Mouse (Mus musculus) adipocyte (in vitro differentiated cells): Measurements from ENCODE around the gene Invs.

Source experiments
- DNase-seq: peaks from one replicate; pipeline ENCODE4 v3.0.0-alpha.2; 2016; ENCODE audit warnings: low spot score

The Invs gene

DNA sequence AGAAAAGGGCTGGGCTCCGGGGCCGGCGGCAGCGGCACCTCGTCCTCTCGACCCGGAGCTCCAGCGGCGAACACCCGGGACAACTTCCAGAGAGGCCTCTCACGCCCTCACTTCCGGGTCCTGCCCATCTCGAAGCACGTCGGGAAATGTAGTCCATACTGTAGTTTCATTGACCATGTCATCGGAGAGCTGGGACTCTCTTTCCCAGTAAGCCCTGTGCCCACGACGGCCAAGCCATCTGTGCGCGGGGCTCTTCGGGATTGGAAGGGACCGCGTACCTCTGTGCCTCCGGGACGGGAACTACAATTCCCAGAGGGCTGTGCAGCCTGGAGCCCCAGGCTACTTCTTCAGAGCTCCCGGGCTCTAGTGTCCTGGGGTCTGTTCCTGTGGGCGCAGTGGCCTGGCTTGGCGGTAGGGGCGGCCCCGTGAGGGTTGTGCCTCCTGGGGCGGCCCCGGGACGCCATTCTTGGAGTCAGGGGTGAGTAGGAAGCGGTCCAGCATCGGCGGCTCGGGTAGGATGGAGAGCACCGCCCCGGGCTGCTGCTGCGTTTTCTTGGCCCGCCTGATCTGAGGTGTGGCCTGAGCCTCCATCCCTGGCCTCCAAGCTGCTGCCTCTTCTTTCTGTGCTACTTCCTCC lies at the start of gene Invs, which contains the start of gene Erp44:
Gene Invs (plus strand): TSS at position 263 of the 637 bp plus-strand sequence.
Gene Erp44 (minus strand): TSS at position 61 of the 637 bp plus-strand sequence.
- DNase-seq: peak; percentile 98

DNA sequence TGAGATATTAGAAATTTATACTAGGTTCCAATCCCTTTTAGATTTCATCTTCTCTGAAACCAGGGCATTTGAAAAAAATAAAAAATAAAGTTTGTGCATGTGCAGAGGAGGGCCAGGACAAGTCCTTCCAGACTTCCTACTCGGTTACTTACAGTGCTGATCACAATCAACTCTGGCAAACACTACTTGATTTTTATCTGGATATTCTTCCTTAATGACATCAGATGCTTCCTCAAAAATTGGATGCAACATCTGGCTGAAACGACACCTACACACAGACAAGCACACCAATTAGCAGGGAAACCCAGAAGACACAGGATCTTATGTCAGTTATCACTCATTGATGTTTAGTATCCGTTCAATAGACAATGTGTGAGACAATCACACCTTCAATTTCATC lies 42.8 kb upstream of the Invs start:
- no peak for DNase-seq

DNA sequence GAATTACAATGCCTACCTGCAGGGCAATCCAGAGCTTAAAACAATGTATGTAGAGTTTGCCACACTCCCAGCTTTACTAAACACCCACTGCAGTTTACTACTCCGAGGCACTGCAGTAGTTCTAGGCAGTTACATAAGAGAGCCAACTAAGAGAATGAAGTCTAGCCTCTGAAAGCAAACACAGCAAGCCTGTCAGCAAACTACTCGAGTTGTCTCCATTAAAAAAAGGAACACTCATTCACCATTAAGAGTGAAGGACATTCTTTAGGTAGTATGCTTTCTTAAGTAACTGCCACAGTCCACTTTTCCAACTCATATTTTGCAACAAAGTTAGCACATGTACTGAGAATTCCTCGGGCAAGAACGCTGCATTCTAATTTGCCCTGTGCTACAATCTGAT lies 40.5 kb upstream of the Invs start:
- DNase-seq: no peak

DNA sequence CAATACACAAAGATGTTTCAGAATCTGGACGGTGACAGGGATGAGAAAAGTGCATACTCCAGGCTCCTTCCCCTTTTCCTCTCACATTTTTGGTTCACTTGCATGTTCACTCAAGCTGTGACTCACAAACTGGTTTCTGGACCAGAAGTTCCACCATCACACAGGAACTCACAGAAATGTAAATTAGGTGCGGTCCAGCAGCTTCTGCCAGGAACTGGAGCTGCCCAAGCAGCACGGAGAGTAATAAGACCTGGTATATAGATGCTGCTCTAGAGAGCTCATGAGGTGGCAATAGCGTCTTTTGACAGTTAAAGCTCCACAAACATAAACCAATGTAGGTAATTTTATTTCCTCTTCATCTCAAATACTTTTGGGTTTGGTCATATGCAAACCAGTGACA lies 37.1 kb upstream of the Invs start:
- no peak for DNase-seq

DNA sequence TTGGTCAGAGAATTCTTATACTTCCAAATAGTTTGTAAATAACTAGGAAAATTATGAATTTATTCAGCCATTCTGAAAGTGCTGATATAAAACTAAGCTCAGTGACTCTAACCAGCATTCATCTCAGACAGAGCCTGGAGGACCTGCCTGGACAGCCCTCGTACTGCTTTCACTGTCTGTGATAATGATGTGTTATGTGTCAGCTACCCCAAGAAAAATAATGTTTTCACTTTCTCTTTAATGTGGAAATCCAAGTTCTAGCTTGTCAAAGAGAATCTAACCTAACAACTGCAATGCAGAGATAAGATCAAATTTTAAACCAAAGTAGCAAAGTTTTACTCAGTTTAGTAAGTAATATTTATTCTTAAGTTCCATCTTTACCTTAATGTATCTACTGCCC lies 35.8 kb upstream of the Invs start:
- no peak for DNase-seq

DNA sequence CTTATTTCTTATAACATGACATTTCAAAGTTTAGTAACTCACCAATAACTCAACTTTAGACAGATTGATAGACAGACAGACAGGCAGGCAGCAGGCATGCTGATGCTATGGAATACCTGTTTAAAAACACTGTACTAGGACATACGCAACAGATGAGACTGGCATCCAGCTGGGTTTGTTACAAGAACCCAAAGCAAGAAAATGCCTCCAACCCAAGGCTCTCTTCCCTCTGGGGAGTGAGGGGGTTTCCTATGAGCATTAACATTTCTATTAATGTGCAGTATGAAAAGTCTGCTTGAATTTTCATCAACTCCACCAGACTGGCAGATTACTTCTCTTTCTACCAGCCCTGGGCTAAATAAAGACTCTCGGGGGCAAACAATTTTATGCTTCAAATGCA lies 35.3 kb upstream of the Invs start:
- DNase-seq: no peak

DNA sequence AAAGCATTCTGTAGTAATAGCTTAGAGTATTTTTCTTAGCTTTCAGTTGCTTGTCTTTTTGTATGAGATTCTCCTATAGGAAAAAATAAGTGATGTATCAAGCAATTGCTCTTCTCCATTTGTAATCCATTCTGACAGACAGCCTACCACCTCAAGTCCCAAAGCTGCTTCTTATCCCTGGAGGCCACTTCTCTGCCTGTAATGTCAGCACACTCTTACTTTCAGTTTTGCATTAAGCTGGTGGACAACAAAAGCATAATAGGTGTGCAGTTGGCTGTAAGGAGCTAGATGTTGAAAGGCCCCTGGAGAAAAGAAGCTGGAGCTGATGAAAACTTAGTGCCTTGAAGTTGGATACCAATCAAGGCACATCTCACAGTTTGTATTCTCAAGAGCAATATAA lies 26.3 kb upstream of the Invs start:
- peak; percentile 9 for DNase-seq

DNA sequence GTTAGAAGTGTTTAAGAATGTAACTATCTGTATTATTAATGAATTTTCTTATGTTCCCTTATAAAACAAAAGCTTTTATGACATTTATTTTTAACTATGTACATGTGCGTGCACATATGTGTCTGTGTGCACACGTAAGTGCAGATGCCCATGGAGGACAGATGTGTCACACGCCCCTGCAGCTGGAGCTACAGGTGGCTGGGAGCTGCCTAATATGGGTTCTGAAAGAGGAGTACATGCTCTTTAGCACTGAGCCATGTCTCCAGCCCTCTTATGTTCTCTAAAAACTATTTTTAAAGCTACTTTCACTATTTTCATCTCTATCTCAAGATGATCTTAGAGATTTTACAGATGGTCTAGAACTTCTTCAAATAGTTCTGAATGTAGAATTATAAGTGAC lies 21.5 kb upstream of the Invs start:
- no peak for DNase-seq

DNA sequence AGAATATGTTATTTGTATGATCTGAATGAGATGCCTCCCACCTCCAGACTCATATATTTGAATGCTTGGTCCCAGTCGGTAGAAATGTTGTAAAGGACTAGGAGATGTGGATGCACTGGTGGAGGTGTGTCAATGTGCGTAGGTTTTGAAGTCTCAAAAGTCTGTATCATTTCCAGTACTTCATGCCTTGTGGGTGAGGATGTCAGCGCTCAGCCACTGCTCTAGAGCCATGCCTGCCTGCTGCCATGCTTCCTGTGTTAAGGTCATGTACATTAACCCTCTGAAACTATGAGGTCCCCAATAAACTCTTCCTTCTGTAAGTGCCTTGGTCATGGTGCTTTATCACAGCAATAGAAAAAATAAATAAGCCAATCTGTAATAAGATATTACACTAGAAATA lies 11.9 kb upstream of the Invs start:
- DNase-seq: no peak

DNA sequence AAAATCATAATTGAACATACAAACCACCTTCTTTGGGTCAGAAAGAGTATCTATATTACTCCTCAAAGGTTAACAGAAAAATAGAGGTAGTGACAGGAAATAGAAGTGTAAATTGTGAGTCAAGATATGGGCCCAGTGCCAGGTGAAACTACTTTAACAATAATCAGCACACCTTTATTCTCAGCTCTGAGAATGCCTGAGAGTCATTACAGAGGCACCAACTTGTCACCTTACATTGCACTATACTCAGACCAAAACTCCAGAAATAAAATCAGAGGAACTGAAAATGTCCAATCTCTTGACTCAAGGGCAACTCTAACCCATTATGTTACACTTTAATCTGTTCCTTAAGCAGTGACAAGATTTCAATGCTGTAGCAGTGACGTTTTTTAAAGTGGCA lies 11.4 kb upstream of the Invs start:
- DNase-seq: no peak

DNA sequence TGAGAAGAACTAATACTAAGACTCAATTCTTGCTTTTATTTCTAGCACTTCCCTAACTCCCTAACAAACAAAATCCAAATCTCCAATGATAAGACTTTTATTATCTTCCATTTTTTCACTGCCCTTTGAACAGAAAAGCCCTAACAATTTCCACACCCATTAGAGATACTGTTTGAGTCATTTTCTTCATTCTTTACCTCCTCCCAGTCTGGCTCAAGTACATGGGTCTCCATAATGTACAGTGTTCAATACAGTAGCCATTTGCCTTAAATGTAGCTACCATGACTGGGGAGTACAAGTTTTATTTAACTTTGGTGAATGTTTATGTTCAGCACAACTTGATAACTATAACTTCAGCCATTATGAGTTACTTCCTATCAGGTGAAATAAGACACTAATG lies 9.0 kb upstream of the Invs start:
- no peak for DNase-seq

DNA sequence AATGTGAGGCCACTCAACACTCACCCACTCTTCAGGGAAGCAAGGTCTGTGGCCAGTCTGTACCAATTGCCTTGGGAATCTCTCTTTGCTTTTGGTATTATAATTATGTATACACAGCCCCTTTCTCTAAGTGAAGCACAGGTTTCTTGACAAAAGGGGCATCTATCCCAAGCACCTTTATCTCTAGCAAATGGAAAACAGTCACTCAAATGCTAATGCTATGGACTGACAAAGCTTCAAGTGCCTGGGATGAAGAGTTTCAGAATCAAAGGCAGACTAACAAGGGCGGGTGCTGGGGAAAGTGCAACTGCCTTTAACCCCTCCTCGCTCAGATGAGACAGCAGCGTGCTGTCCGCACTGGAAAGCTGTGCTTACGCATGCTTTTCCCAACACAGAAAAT lies 7.7 kb upstream of the Invs start:
- no peak for DNase-seq

DNA sequence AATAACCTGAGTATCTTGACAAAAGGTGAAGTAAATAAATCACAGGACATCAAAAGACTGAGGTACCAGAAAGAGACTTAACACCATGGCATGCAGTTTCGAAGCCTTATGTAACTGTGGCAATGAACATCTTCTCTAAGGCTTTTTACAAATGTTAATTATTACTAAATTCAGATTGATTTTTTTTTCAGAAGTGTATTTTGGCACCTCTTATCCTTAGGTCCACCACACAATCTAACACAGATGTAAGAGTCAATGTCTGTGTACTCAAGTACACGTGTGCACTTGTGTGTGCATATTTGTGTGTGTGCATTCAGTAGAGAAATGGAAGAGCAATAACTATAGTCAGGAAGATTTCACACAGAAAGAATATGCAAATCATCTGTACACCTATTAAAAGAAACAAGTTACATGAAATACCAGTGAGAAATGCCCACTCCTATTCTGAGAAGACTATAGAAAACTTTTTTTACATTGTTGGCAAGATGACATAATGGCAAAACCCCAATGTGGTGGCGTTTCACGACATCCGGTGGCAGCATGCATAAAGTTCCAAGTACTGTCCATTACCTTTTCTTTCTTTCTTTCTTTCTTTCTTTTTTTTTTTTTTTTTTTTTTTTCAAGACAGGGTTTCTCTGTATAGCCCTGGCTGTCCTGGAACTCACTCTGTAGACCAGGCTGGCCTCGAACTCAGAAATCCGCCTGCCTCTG lies 6.3 kb upstream of the Invs start:
- no peak for DNase-seq

DNA sequence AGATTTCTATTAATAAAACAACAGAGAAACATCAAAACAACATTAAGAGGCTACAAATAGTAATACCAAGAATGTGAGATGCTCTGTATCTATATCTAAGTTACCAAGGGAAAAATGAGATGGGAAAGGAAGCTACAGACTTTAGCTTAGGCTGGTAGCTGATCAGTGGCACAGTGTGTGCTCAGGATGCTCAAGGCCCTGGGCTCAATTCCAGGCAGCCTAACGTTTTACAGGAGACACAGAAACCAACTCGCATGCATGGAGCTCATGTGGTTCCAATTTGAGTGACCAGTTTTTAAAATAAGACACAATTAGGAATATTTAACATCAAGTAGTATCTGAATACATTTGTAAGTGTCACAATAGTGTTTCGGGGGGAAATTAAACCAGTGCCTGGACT lies 3.8 kb upstream of the Invs start:
- DNase-seq: no peak

DNA sequence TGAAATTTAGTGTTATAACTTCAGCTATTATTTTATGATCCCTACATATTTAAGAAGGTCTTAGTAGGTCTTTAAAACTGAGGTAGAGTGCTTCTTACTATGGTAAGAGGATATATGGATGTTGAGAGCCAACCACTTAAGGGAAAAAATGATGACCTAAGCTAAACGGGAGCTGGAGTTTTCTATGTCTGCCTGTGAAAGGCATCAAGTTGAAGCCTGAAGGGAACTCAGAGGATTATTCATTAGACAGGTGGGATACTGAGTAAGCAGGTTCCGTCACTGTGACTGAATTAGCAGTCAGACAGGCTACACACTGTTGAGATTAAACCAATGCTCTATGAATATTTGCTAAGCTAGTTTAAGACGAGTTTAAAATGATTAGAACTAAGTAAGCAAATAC lies 2.5 kb upstream of the Invs start:
- DNase-seq: no peak

DNA sequence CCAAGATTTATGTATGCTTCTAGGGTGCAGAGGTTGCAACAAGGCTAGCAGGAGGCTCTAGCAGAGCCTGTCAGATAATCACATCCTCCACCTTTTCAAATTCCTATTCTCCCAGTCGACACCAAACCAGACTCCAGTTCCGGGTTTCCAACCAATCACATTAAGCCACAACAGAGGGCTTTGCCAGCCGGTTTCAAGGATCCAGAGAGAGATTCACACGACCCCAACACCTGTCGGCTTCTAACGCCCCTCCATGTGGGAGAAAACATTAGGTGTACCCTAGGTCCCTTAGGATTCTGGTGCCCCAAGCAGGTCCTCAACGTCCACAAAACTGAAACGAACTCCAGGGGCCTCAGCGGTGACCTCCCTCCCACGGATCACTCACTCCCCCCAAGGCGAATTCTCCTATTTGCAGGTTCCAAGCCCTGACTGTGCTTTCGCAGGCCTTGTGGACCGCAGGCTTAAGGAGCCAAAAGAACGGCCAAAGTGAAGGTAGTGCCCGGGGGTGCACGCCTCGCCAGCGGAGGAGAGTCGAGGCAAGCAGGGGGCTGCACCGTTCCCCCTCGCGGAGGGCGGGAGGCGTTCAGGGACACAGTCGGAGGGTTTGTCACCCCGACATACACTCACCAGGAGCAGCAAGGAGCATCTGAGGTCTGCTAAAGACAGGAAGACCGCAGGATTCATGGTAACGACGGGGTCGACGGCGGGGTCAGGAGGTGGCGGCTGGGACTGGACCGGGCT lies 633 bp upstream of the Invs start:
- DNase-seq: peak; percentile 40

DNA sequence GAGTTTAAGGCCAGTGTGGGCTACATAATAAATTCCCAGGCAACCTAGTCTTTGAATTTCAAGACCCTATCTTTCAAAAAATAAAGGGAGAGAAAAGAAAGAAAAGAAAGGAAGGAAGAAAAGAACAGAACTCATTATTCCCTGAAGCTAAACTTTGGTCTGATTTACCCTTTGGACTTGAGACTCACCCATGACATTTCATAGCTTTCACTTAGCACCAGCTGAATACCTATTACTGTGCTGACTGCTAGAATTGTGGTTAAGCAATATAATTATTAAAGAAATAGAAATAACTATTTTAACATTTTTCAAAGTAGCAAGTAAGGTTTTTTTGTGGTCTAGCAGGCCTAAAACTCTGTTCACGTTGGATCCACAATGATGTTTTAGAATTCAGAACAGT lies 1.6 kb downstream of the Invs start:
- DNase-seq: no peak

DNA sequence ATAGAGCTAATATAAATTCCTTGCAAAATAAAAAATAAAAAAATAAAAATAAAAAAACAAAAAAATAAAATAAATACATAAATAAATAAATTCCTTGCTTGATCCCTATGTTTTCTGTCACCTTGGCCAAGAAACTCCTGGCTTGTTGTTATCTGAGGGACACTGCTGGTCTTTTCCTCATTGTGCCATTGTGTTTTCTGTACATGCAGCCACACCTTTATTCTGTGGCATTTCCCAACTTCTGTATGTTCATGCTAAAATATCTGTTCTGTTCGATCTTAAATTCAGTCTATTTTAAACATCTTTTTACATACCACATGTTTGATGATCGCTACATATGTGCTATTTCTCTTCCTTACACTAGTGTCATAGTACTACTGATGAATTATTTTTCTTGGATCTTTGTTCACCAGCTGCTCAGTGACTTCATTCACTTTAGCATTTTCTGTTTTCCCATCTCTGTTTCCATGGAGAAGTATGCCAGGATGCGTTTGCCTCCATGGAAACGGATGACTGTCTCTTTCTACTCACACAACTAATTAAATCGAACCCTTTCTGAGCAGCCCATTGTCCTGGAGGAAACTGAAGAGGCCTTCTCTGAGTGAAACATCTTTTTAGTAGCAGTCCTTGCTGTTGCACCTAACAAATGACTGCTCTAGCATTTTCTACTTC lies 7.7 kb downstream of the Invs start:
- DNase-seq: no peak

DNA sequence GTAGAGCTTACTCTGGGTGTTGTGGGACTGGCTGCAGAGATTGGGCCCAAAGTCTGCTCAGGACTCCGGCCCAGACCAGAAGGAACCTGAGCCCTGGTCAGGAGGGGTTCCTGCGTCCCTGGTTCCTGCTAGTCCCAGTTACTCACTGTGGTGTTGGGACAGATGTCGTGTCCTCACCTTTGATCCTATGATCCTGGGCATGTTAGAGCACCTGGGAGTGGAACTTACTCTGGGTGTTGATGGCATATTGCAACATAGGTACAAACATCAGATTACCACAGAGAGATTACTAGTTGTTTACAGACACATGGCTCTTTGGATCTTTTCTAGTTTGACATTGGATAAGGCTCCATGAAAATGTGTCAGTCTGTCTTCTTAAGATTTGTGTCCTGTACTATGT lies 35.3 kb downstream of the Invs start:
- DNase-seq: no peak

DNA sequence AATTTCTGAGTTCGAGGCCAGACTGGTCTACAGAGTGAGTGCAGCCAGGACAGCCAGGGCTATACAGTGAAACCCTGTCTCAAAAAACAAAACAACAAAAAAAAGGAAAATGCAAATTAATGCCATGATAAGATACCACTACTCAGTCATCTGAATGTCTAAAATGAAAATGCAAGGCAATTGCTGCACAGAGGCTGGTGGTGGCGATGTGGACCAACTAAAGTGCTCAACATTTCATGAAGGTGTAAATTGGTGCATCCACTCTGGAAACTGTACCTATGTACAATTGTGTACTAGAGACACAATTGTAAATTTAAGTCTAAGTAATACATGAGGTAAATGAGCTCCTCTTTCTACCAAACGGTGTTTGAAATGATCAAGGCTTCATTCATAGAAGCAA lies 36.5 kb downstream of the Invs start:
- DNase-seq: no peak

DNA sequence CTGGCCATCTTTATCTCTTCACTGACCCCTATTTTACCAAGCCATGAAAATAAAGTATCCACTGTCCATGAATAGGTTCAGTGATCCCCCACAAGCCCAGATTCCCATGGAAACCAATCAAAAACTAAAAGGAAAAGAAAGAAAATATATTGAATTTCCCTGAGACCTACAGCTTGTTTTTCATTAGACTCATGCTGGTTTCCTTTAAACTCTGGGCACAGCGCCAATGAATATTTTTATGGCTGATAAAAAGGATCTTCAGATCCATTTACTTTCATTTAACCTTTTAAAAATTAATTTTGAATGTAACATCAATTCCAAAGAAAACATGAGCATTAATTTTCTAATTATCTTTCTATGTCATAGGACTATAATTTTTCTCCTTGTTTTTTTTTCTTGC lies 41.7 kb downstream of the Invs start:
- DNase-seq: peak; percentile 7

DNA sequence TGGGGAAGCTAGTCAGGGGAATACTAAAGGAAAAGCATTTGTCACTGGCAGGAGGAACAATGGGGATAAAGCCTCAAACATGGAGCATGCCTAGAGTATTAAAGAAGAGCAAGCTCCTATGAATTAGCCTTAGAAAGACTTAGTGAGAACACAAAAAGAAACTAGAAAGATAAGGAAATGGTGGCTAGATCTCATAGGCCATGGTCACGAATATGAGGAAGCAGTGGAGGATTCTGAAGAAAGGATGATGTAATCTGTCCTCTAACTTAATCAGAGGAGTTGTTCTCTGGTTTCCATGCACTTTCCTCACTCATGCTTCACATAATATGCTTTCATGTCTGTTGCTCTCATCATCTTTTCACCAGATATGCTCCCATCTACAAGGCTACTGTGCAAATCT lies 42.5 kb downstream of the Invs start:
- DNase-seq: no peak

DNA sequence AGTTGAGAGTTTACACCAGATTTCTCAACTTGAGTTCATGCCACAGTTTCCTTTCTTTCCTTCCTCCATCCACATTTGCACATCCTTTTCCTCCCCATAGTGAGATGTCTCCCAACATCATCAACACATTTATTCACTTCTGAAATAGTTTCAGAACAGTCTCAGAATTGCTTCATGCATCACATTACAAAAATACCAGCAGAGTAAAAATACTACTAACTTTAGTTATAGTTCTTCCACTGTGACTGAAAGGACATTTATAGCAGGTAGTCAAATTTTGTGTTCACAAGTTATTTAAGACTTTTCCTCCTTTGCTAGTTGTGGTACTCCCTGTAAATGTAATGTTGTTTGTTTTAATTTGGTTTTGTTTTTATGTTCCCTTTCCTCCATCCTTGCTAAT lies 47.6 kb downstream of the Invs start:
- no peak for DNase-seq
